Mouse (Mus musculus): ENCODE data around the gene Gngt2. TPM values are rescaled to one million over a fixed set of nuclear protein-coding genes. Genes with fewer than 3 reads are reported as not detected.

Gene Gngt2
- polyA plus RNA-seq, 1 experiment, result 4.7 TPM

- peaks cover 52% of the 10 kb centered on the region for H3K4me1 ChIP-seq (ENCODE audit: control insufficient read depth, insufficient read depth, insufficient read length, low read length)
- 71% methylated on average over 4 of the region's 4 CpGs for WGBS
- H3K36me3 ChIP-seq (ENCODE audit: control insufficient read depth, insufficient read depth, low read length), result 0 out of 2 replicates have a peak, but pooled peaks cover 11% of the 10 kb centered on the region
- no peaks in the 10 kb centered on the region for H3K27me3 ChIP-seq (ENCODE audit: control insufficient read depth, insufficient read depth, low read length)
- TF ChIP-seq CTCF (IDR thresholded peaks at IDR 0.05; ENCODE audit: extremely low read depth, insufficient read length, insufficient replicate concordance, low read depth, low read length) (no peak), POLR2A (IDR thresholded peaks at IDR 0.05; ENCODE audit: low read depth, low read length) (no peak)
- H3K27ac ChIP-seq (ENCODE audit: insufficient read depth, low read depth, low read length), result no peak overlapping the region
- H3K4me3 ChIP-seq (ENCODE audit: low read depth, low read length), result no peak overlapping the region
These were observed 7.4 kb upstream of the Gngt2 start for GRCm38 (mm10) chr11:95829526-95830050.

- 0 out of 2 replicates have a peak overlapping the region, but pooled peaks have one; percentile 2 for H3K27ac ChIP-seq (ENCODE audit: insufficient read depth, low read depth, low read length)
- no peaks in the 10 kb centered on the region for H3K27me3 ChIP-seq (ENCODE audit: control insufficient read depth, insufficient read depth, low read length)
- peak overlapping the region; percentile 51 for H3K4me3 ChIP-seq (ENCODE audit: low read depth, low read length)
- 0 out of 2 replicates have a peak, but pooled peaks cover 11% of the 10 kb centered on the region for H3K36me3 ChIP-seq (ENCODE audit: control insufficient read depth, insufficient read depth, low read length)
- peaks cover 58% of the 10 kb centered on the region for H3K4me1 ChIP-seq (ENCODE audit: control insufficient read depth, insufficient read depth, insufficient read length, low read length)
- TF ChIP-seq CTCF (IDR thresholded peaks at IDR 0.05; ENCODE audit: extremely low read depth, insufficient read length, insufficient replicate concordance, low read depth, low read length), result no peak
- WGBS, result 18% methylated on average over 80 of the region's 80 CpGs
These were observed 6.4 kb upstream of the Gngt2 start for GRCm38 (mm10) chr11:95830411-95831275.

GRCm38 (mm10) chr11:95831276-95831619 lies 5.8 kb upstream of the Gngt2 start:
- no peak for TF ChIP-seq CTCF (IDR thresholded peaks at IDR 0.05; ENCODE audit: extremely low read depth, insufficient read length, insufficient replicate concordance, low read depth, low read length)
- 0 out of 2 replicates have a peak, but pooled peaks have one; percentile 8 for TF ChIP-seq POLR2A (IDR thresholded peaks at IDR 0.05; ENCODE audit: low read depth, low read length)
- WGBS, result 14% methylated on average over 10 of the region's 10 CpGs
- H3K27ac ChIP-seq (ENCODE audit: insufficient read depth, low read depth, low read length), result 0 out of 2 replicates have a peak overlapping the region, but pooled peaks have one; percentile 2
- no peaks in the 10 kb centered on the region for H3K27me3 ChIP-seq (ENCODE audit: control insufficient read depth, insufficient read depth, low read length)
- peaks cover 62% of the 10 kb centered on the region for H3K4me1 ChIP-seq (ENCODE audit: control insufficient read depth, insufficient read depth, insufficient read length, low read length)
- peak overlapping the region; percentile 51 for H3K4me3 ChIP-seq (ENCODE audit: low read depth, low read length)
- H3K36me3 ChIP-seq (ENCODE audit: control insufficient read depth, insufficient read depth, low read length), result 0 out of 2 replicates have a peak, but pooled peaks cover 11% of the 10 kb centered on the region

- H3K4me3 ChIP-seq (ENCODE audit: low read depth, low read length), result peak overlapping the region; percentile 51
- no peaks in the 10 kb centered on the region for H3K27me3 ChIP-seq (ENCODE audit: control insufficient read depth, insufficient read depth, low read length)
- whole genome bisulfite sequencing, result 53% methylated on average over 15 of the region's 15 CpGs
- H3K27ac ChIP-seq (ENCODE audit: insufficient read depth, low read depth, low read length), result no peak overlapping the region
- 0 out of 2 replicates have a peak, but pooled peaks cover 11% of the 10 kb centered on the region for H3K36me3 ChIP-seq (ENCODE audit: control insufficient read depth, insufficient read depth, low read length)
- TF ChIP-seq CTCF (IDR thresholded peaks at IDR 0.05; ENCODE audit: extremely low read depth, insufficient read length, insufficient replicate concordance, low read depth, low read length) (peak; percentile 30; the same call in 1 of the 2 replicates), POLR2A (IDR thresholded peaks at IDR 0.05; ENCODE audit: low read depth, low read length) (no peak)
- H3K4me1 ChIP-seq (ENCODE audit: control insufficient read depth, insufficient read depth, insufficient read length, low read length), result peaks cover 62% of the 10 kb centered on the region
These were observed 5.4 kb upstream of the Gngt2 start for GRCm38 (mm10) chr11:95831641-95832040.

- no peaks in the 10 kb centered on the region for H3K27me3 ChIP-seq (ENCODE audit: control insufficient read depth, insufficient read depth, low read length)
- peaks cover 68% of the 10 kb centered on the region for H3K4me1 ChIP-seq (ENCODE audit: control insufficient read depth, insufficient read depth, insufficient read length, low read length)
These were observed 4.6 kb upstream of the Gngt2 start for GRCm38 (mm10) chr11:95832129-95833005.

GRCm38 (mm10) chr11:95833006-95833570 lies 3.9 kb upstream of the Gngt2 start:
- WGBS, result 27% methylated on average over 8 of the region's 8 CpGs
- peaks cover 70% of the 10 kb centered on the region for H3K4me1 ChIP-seq (ENCODE audit: control insufficient read depth, insufficient read depth, insufficient read length, low read length)
- H3K27ac ChIP-seq (ENCODE audit: insufficient read depth, low read depth, low read length), result peak overlapping the region; percentile 79; the same call in 1 of the 2 replicates
- peak overlapping the region; percentile 54 for H3K4me3 ChIP-seq (ENCODE audit: low read depth, low read length)
- no peaks in the 10 kb centered on the region for H3K27me3 ChIP-seq (ENCODE audit: control insufficient read depth, insufficient read depth, low read length)
- TF ChIP-seq CTCF (IDR thresholded peaks at IDR 0.05; ENCODE audit: extremely low read depth, insufficient read length, insufficient replicate concordance, low read depth, low read length) (no peak), POLR2A (IDR thresholded peaks at IDR 0.05; ENCODE audit: low read depth, low read length) (no peak)
- H3K36me3 ChIP-seq (ENCODE audit: control insufficient read depth, insufficient read depth, low read length), result 0 out of 2 replicates have a peak, but pooled peaks cover 11% of the 10 kb centered on the region

More at GRCm38 (mm10) chr11:95832129-95833005, 4.6 kb upstream of the Gngt2 start:
- Histone ChIP-seq H3K27ac (ENCODE audit: insufficient read depth, low read depth, low read length) (no peak overlapping the region), H3K36me3 (ENCODE audit: control insufficient read depth, insufficient read depth, low read length) (0 out of 2 replicates have a peak, but pooled peaks cover 11% of the 10 kb centered on the region), H3K4me3 (ENCODE audit: low read depth, low read length) (no peak overlapping the region)
- TF ChIP-seq POLR2A (IDR thresholded peaks at IDR 0.05; ENCODE audit: low read depth, low read length) (no peak), CTCF (IDR thresholded peaks at IDR 0.05; ENCODE audit: extremely low read depth, insufficient read length, insufficient replicate concordance, low read depth, low read length) (no peak)
- WGBS, result 70% methylated on average over 18 of the region's 18 CpGs

Measured in small intestine, adult 2 months (tissue).